Mouse (Mus musculus): Measurements from ENCODE around the gene Zfp120. TPM values are rescaled to one million over a fixed set of nuclear protein-coding genes. Genes with fewer than 3 reads are reported as not detected.
"Not testable (repeated sequence)": the region's sequence is repeated elsewhere in the genome, so short reads cannot be mapped to it uniquely, and the experiment has no call there.

Gene Zfp120
- polyA plus RNA-seq (2011; ENCODE audit: insufficient read depth, insufficient read length, low replicate concordance, missing spikeins) = 3.1 and 8.3 TPM in 2 replicates

GRCm38 (mm10) chr2:150136435-150136897 is at the start of gene Zfp120:
Gene Zfp120 (minus strand): TSS chr2:150136708.
- TF ChIP-seq CTCF (IDR thresholded peaks at IDR 0.05; ENCODE audit: control insufficient read depth, insufficient read depth, low read length) (no peak), POLR2A (IDR thresholded peaks at IDR 0.05; ENCODE audit: borderline replicate concordance, control insufficient read depth, low read depth, low read length) (peak; percentile 62; the same call in 1 of the 2 replicates)
- WGBS = under 1% methylated on average over 13 of the region's 13 CpGs

GRCm38 (mm10) chr2:150181570-150181999 is 45.1 kb upstream of the Zfp120 start, which contains the start of gene Gm14139:
Gene Gm14139 (plus strand): TSS chr2:150181755.
- not testable (repeated sequence) for H3K4me3 ChIP-seq (replicated peaks; ENCODE audit: control insufficient read depth, low read depth, low read length); H3K27ac ChIP-seq (ENCODE audit: control insufficient read depth, insufficient read depth, low read depth, low read length, poor library complexity); H3K4me1 ChIP-seq (ENCODE audit: control insufficient read depth, insufficient read depth, low read length)
- 70% methylated on average over 7 of the region's 7 CpGs for WGBS

More at GRCm38 (mm10) chr2:150136435-150136897, at the start of gene Zfp120:
- Histone ChIP-seq H3K4me1 (ENCODE audit: control insufficient read depth, insufficient read depth, low read length) (no peaks in the 10 kb centered on the region; the same call in 1 of the 2 replicates), H3K27ac (ENCODE audit: control insufficient read depth, insufficient read depth, low read depth, low read length, poor library complexity) (peak within 1 kb of the TSS; percentile 91), H3K4me3 (replicated peaks; ENCODE audit: control insufficient read depth, low read depth, low read length) (peak within 1 kb of the TSS; percentile 99)

DNA sequence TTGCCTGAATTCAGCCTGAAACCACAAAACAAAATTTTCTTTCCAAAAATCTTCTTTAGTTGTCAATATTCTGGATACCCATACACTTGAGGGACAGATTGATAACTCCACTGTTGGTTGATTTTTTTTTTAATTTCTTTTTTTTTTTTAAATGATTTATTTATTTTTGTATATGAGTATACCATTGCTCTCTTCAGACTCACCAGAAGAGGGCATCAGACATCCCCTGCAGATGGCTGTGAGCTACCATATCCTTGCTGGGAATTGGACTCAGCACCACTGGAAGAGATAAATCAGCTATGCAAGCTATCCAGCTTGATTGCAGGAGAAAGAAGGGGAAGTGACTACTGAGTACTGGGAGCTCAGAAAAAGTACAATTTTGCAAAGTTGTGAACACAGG is 44.5 kb upstream of the Zfp120 start:
- H3K4me3 ChIP-seq (replicated peaks; ENCODE audit: control insufficient read depth, low read depth, low read length); H3K4me1 ChIP-seq (ENCODE audit: control insufficient read depth, insufficient read depth, low read length); H3K27ac ChIP-seq (ENCODE audit: control insufficient read depth, insufficient read depth, low read depth, low read length, poor library complexity): not testable (repeated sequence)

DNA sequence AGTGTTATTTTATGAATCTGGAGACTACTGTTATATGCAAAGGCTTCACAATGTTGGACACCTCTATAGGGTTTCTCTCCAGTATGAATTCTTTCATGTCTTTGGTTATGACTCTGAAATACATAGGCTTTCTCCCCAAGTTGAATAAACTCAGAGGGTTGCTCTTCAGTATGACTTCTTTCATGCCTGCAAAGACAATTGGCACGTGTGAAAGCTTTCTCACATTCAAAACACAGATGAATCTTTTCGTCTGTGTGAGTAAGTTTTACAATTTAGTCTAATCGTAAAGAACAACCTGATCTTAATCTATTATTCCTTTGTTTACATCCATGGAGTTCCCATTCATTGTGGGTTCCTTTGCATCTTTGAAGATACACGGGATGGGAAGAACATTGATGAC is 43.1 kb upstream of the Zfp120 start, which contains the start of gene Gm10770:
Gene Gm10770 (minus strand): TSS at position 101 of the 400 bp plus-strand sequence.
- H3K27ac ChIP-seq (ENCODE audit: control insufficient read depth, insufficient read depth, low read depth, low read length, poor library complexity); H3K4me3 ChIP-seq (replicated peaks; ENCODE audit: control insufficient read depth, low read depth, low read length); H3K4me1 ChIP-seq (ENCODE audit: control insufficient read depth, insufficient read depth, low read length): not testable (repeated sequence)
- 70% methylated on average over 4 of the region's 4 CpGs for WGBS

GRCm38 (mm10) chr2:150173833-150174232 is 37.3 kb upstream of the Zfp120 start:
- TF ChIP-seq POLR2A (IDR thresholded peaks at IDR 0.05; ENCODE audit: borderline replicate concordance, control insufficient read depth, low read depth, low read length) (no peak), CTCF (IDR thresholded peaks at IDR 0.05; ENCODE audit: control insufficient read depth, insufficient read depth, low read length) (no peak)
- H3K4me3 ChIP-seq (replicated peaks; ENCODE audit: control insufficient read depth, low read depth, low read length) = no peak overlapping the region
- H3K4me1 ChIP-seq (ENCODE audit: control insufficient read depth, insufficient read depth, low read length) = no peaks in the 10 kb centered on the region
- H3K27ac ChIP-seq (ENCODE audit: control insufficient read depth, insufficient read depth, low read depth, low read length, poor library complexity) = no peak overlapping the region

DNA sequence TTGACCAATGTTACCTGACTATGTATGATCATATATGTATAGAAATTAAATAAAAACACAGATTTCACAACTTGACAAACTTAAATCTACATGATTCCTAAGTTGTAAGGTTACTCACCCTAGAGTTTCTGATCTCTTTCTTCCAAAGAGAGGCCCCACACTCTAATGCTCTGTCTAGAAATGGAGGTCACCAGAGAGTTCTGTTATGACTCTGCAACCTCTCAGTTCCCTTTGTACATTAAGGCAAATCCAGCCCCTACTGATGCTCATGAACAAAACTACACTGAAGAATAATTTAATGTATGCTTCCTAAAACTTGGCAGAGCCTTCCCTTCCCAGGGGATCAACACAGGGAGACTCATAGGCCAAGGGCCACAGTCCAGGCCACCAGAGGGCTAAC is 30.2 kb upstream of the Zfp120 start:
- TF ChIP-seq CTCF (IDR thresholded peaks at IDR 0.05; ENCODE audit: control insufficient read depth, insufficient read depth, low read length) (no peak), POLR2A (IDR thresholded peaks at IDR 0.05; ENCODE audit: borderline replicate concordance, control insufficient read depth, low read depth, low read length) (no peak)
- Histone ChIP-seq H3K4me3 (replicated peaks; ENCODE audit: control insufficient read depth, low read depth, low read length) (no peak overlapping the region), H3K27ac (ENCODE audit: control insufficient read depth, insufficient read depth, low read depth, low read length, poor library complexity) (no peak overlapping the region), H3K4me1 (ENCODE audit: control insufficient read depth, insufficient read depth, low read length) (no peaks in the 10 kb centered on the region)

DNA sequence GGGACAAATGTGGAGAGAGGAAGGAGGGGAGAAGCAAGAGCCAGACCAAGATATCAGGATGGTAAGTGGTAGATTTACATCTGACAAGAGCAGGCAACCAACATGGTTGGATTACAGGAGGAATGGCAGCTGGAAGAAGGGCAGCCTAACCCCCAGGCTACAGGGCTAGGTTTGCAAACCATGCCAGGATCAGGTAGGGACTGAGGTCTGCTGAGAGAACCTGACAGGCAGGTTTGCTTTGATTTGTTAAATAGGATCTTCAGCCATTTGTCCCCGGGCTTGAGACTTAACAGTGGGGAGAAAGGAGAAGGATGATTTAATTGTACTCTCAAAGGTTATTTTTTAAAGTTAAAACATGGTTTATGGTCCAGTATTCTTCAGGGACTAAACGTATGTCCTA is 3.7 kb downstream of the Zfp120 start:
- TF ChIP-seq CTCF (IDR thresholded peaks at IDR 0.05; ENCODE audit: control insufficient read depth, insufficient read depth, low read length) (no peak), POLR2A (IDR thresholded peaks at IDR 0.05; ENCODE audit: borderline replicate concordance, control insufficient read depth, low read depth, low read length) (no peak)
- WGBS = 84% methylated on average over 2 of the region's 2 CpGs
- no peaks in the 10 kb centered on the region; the same call in 1 of the 2 replicates for H3K4me1 ChIP-seq (ENCODE audit: control insufficient read depth, insufficient read depth, low read length)
- no peak overlapping the region for H3K4me3 ChIP-seq (replicated peaks; ENCODE audit: control insufficient read depth, low read depth, low read length)
- H3K27ac ChIP-seq (ENCODE audit: control insufficient read depth, insufficient read depth, low read depth, low read length, poor library complexity) = no peak overlapping the region

DNA sequence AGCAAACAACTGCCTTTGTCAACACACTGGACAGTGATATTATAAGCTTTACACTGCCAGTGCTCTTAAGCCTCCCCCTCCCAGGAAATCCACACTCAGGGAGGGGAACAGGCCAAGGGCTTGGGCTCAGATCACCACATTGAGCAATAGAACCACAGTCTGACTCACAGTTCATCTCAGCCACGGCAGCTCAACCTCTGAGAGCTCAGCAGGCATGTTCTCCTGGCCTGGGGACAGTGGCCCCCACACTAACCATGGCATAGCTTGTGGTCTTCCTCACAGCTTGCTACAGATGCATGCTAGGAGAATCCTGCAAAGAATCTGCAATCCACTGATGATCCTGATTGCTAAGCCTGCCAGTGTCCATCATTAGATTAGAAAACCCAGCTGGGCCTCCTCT is 4.5 kb downstream of the Zfp120 start:
- H3K4me3 ChIP-seq (replicated peaks; ENCODE audit: control insufficient read depth, low read depth, low read length); H3K27ac ChIP-seq (ENCODE audit: control insufficient read depth, insufficient read depth, low read depth, low read length, poor library complexity); H3K4me1 ChIP-seq (ENCODE audit: control insufficient read depth, insufficient read depth, low read length): not testable (repeated sequence)
- 45% methylated on average over 1 of the region's 1 CpGs for WGBS

DNA sequence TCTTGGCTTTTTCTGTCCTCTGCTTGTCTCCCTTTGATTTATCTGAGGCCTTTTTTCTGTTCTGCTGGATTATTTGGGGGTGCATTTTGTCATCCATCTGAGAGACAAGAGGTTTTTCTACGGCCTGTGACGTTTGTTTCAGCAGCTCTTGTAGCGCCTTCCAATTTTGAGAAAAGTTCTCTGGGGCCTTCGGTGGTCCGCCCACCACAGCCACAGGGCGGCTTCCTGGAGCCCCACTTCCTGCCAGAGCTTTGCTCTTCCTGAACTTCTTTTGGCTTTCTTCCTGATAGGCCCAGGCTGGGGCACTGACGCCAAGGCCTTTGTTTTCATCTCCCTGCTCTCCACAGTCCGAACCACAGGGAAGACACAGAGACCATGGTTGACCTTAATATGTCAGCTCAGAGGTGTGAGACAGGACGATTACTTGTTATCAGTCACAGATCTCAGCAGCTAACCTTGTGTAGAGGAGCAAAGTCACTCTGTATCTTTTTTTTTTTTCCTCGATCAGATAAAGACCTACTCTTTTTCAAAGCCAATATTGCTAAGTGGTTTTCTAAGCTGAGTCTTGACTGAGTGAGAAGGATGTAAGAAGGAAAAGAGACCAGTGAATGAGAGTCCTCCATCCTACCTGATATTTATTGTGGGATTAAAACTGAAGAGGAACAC is 25.1 kb downstream of the Zfp120 start:
- Histone ChIP-seq H3K27ac (ENCODE audit: control insufficient read depth, insufficient read depth, low read depth, low read length, poor library complexity) (no peak overlapping the region), H3K4me1 (ENCODE audit: control insufficient read depth, insufficient read depth, low read length) (no peaks in the 10 kb centered on the region), H3K4me3 (replicated peaks; ENCODE audit: control insufficient read depth, low read depth, low read length) (no peak overlapping the region)
- TF ChIP-seq POLR2A (IDR thresholded peaks at IDR 0.05; ENCODE audit: borderline replicate concordance, control insufficient read depth, low read depth, low read length) (no peak), CTCF (IDR thresholded peaks at IDR 0.05; ENCODE audit: control insufficient read depth, insufficient read depth, low read length) (no peak)
- 67% methylated on average over 10 of the region's 10 CpGs for WGBS

DNA sequence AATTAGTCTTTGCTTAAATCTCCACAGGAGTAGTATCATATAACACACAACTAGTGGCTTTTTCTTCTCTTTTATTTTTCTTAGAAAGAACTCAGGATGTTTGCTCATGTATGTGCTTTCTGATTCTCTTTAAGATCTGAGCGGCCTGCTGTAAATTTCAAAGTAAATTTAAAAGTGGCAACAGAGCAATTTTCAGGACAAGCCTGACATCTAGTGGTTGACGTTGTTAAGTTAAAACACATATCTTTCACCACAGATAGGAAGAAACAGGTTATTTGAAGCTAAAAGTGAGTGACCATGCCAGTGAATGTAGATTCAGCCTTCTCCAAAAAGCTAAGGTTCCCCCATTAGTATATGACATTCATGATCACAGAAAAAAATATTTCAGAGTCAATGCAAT is 36.9 kb downstream of the Zfp120 start:
- not testable (repeated sequence) for H3K4me1 ChIP-seq (ENCODE audit: control insufficient read depth, insufficient read depth, low read length); H3K4me3 ChIP-seq (replicated peaks; ENCODE audit: control insufficient read depth, low read depth, low read length); H3K27ac ChIP-seq (ENCODE audit: control insufficient read depth, insufficient read depth, low read depth, low read length, poor library complexity)
- 10% methylated on average over 2 of the region's 2 CpGs for WGBS

Data from bone marrow, adult 2 months (tissue).